Mouse (Mus musculus) erythroblast, embryonic 14.5 days (primary cell): ENCODE results near the gene Lmln.

Experiments used
- GATA1 ChIP-seq: IDR thresholded peaks from 2 replicates; pipeline ENCODE4 v1.6.1; 2012; ENCODE audit warnings: low read length, inconsistent platforms, mixed read lengths
- TAL1 ChIP-seq: IDR thresholded peaks from 3 replicates; pipeline ENCODE4 v1.6.1; 2012; ENCODE audit warnings: low read length, inconsistent platforms, mixed read lengths

DNA sequence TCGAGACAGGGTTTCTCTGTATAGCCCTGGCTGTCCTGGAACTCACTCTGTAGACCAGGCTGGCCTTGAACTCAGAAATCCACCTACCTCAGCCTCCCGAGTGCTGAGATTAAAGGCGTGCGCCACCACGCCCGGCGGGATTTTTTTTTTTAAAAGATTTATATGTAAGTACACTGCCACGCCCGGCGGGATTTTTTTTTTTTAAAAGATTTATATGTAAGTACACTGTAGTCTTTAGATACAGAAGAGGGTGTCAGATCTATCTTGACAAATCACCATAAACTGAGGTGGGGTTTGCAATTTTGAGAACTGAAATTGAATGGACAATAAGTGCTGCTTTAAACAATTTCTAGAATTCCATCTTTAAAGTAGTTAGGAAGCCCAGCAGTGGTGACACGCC lies 921 bp upstream of the Lmln start:
- TF ChIP-seq GATA1 (no peak), TAL1 (no peak)
